Mouse (Mus musculus) olfactory bulb, adult 2 months (tissue): ENCODE results near the gene Mapk12.

Source experiments
- CTCF ChIP-seq: fragments of 200-500 bp; IDR thresholded peaks from 2 replicates; pipeline ENCODE4 v1.5.1; 2012; ENCODE audit warnings: low read depth, mild to moderate bottlenecking, low read length, moderate library complexity; ENCODE audit not compliant: insufficient read depth
- POLR2A ChIP-seq: fragments of 200-500 bp; IDR thresholded peaks from 2 replicates; pipeline ENCODE4 v1.6.1; 2012; ENCODE audit warnings: mild to moderate bottlenecking, low read depth, low read length, moderate library complexity; ENCODE audit not compliant: insufficient read depth

GRCm38 (mm10) chr15:89084826-89085225 lies 55.7 kb downstream of the Mapk12 start:
- TF ChIP-seq POLR2A, result no peak
- TF ChIP-seq CTCF, result no peak
